Mouse (Mus musculus) bone marrow, adult 2 months (tissue): ENCODE results near the gene Foxf1. TPM values are rescaled to one million over a fixed set of nuclear protein-coding genes. Genes with fewer than 3 reads are reported as not detected.

Source experiments
- H3K27ac ChIP-seq: fragments of 200-500 bp; 2 replicates; pipeline ENCODE4 v1.5.1; 2012; ENCODE audit warnings: low read depth, mild to moderate bottlenecking, control low read depth, inconsistent platforms, low read length; ENCODE audit not compliant: control insufficient read depth, poor library complexity, insufficient read depth
- H3K4me1 ChIP-seq: fragments of 200-500 bp; 2 replicates; pipeline ENCODE4 v1.6.1; 2011; ENCODE audit warnings: low read length; ENCODE audit not compliant: control insufficient read depth, insufficient read depth
- H3K4me3 ChIP-seq: fragments of 200-500 bp; replicated peaks from 2 replicates; pipeline ENCODE3; 2011; ENCODE audit warnings: mild to moderate bottlenecking, low read depth, low read length, control low read depth; ENCODE audit not compliant: control insufficient read depth
- CTCF ChIP-seq: fragments of 200-500 bp; IDR thresholded peaks from 2 replicates; pipeline ENCODE4 v1.5.1; 2011; ENCODE audit warnings: low read length, control low read depth; ENCODE audit not compliant: control insufficient read depth, insufficient read depth
- POLR2A ChIP-seq: fragments of 200-500 bp; IDR thresholded peaks from 2 replicates; pipeline ENCODE4 v1.6.1; 2011; ENCODE audit warnings: low read depth, mild to moderate bottlenecking, control low read depth, low read length, borderline replicate concordance; ENCODE audit not compliant: control insufficient read depth
- WGBS: fragments of 180-500 bp; shearing (Covaris S2); methylation state at CpG from one replicate; pipeline ENCODE4 v1.1.7; 2018; 5-methylcytosine and 5-hydroxymethylcytosine counted together
- polyA plus RNA-seq: library from polyadenylated mRNA; stranded (reverse); fragments of >200 nt; gene quantifications from 2 replicates; pipeline ENCODE4 v1.2.4, GENCODE M21; 2011; ENCODE audit warnings: low replicate concordance; ENCODE audit not compliant: missing spikeins, insufficient read depth, insufficient read length

Foxf1 gene
- polyA plus RNA-seq, 1 experiment = not detected

DNA sequence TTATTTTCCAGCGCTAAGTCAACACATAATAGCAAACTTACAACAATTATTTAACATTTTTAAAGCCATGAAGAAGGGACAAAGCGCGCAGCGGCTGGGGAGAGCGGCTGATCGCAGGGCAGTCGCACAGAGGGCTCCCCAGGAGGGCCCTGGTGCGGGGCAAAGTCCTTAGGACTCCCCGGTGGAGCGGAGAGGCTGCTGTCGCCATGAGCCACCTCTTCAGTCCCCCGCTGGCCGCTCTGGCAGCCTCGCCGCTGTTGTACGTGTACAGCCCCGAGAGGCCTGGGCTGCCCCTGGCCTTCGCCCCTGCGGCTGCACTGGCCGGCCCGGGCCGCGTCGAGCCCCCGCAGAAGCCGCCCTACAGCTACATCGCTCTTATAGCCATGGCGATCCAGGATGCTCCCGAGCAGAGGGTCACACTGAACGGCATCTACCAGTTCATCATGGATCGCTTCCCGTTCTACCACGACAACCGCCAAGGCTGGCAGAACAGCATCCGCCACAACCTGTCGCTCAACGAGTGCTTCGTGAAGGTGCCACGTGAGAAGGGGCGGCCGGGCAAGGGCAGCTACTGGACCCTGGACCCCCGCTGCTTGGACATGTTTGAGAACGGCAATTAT is 43.7 kb downstream of the Foxf1 start, which contains the start of gene Foxl1:
Foxl1 (plus strand) TSS at position 185 of the 620 bp plus-strand sequence.
- peak within 1 kb of the TSS; percentile 33; the same call in 1 of the 2 replicates for H3K27ac ChIP-seq
- 7% methylated on average over 43 of the region's 43 CpGs for WGBS
- H3K4me3 ChIP-seq = no peak within 1 kb of the TSS
- no peaks in the 10 kb centered on the region for H3K4me1 ChIP-seq
- no peak for TF ChIP-seq CTCF
- TF ChIP-seq POLR2A = no peak

DNA sequence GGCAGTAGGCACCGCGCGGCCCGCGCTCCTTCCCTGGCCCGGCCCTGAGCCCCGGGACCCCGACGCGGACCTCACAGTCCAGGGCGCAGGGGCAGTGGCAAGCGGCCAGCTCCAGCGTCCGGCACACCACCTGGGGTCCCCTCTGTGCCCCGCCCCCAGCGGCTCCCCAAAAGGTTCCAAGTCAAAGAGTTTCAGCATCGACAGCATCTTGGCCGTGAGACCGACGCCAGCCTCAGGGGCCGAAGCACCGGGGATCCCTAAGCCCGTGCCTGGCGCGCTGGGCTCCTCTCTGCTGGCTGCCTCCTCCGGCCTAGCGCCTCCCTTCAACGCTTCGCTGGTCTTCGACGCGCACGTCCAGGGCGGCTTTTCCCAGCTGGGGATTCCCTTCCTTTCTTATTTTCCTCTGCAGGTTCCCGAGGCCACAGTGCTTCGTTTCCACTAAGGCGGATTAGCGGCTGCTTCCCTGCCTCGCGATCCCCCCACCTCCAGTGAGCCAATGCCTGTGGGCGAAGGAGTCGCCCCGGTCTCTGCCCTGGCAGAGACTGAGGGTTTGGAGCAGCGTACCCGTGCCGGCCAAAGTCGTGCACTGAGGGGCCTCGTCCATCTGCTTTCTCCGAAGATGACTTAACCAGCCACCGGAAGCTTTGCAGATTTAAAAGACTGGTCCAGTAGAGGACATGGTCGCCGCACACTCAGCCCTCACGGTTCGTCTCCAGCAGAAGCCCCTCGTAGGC is 44.5 kb downstream of the Foxf1 start:
- no peak overlapping the region for H3K4me3 ChIP-seq
- no peak overlapping the region; the same call in 1 of the 2 replicates for H3K27ac ChIP-seq
- H3K4me1 ChIP-seq = no peaks in the 10 kb centered on the region
- no peak for TF ChIP-seq POLR2A
- no peak for TF ChIP-seq CTCF
- 8% methylated on average over 55 of the region's 55 CpGs for WGBS

DNA sequence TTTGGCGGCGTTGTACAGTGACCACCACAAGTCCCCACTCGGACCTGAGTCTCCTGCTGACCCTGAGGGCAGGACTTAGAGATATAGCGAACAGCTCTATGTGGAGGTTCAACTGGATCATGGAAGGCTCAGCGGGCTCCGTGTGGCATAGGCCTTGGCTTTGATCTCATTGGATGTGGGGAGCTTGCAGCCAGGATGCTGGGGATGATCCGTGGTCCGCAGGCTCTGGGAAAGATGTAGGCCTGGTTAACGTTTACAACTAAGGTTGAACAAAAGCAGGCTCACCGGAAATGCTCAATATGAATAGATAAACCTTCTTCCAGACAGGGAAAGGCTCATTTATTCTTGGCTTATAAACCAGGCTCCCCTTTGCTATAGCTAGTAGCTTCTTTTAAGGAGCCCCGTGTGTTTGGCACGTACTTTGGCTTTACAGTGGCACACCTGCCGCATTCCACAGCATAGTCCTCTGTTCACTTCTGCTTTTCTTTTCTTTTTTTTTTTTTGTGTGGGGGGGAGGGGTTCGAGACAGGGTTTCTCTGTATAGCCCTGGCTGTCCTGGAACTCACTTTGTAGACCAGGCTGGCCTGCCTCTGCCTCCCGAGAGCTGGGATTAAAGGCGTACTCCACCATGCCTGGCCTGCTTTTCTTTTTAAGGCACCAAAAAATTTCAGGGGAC is 45.2 kb downstream of the Foxf1 start:
- WGBS = 26% methylated on average over 16 of the region's 16 CpGs
- H3K27ac ChIP-seq = no peak overlapping the region
- TF ChIP-seq CTCF (no peak), POLR2A (no peak)
- H3K4me1 ChIP-seq = no peaks in the 10 kb centered on the region
- no peak overlapping the region for H3K4me3 ChIP-seq

DNA sequence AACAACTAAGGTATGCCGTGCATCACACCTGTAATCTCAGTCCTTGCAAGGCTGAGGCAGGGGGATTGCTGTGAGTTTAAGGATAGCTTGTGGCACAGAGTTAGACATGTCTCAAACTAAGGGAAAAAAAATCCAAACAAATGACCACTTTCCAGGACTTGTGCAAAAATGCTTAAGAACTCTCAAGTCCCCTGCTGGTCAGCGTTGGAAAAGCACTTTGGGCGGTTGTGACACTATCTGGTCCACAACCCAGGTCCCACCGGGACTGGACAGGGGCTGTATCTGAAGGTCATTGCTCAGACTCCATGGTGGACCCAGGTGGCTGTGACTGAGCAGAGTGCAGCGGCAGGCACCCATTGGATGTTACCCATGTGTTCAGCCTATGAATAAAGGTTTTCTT is 46.3 kb downstream of the Foxf1 start:
- TF ChIP-seq CTCF = no peak
- TF ChIP-seq POLR2A = no peak
- Histone ChIP-seq H3K4me1 (no peaks in the 10 kb centered on the region), H3K27ac (no peak overlapping the region), H3K4me3 (no peak overlapping the region)
- whole genome bisulfite sequencing = 35% methylated on average over 5 of the region's 5 CpGs

DNA sequence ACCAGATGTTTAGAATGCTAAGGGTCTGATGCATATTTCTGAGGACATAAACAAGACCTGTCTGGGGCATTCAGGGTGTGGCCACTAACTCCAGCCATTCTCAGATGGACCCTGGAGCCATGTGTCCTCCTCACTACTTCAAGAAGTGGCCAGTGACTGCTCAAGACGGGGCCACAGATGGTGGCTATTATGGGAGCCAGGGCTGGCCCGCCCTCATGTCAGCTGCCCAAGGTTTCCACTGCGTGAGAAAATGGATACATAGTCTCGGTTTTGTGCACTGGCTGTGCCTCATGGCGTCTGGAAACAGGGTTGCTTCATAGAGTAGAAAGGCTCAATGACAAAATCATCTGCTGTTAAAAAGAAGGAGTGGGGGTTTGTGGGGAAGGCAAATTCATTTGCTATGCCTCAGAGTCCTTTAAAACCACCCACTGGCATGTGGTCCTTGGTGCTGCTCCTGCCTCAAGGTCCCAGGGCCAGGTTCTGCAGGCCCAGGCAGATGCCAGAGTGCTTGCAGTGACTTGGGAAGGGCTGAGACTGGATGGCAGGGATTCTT is 48.9 kb downstream of the Foxf1 start:
- H3K4me1 ChIP-seq = no peaks in the 10 kb centered on the region
- 64% methylated on average over 5 of the region's 5 CpGs for WGBS
- H3K4me3 ChIP-seq = no peak overlapping the region
- TF ChIP-seq POLR2A = no peak
- no peak overlapping the region for H3K27ac ChIP-seq

DNA sequence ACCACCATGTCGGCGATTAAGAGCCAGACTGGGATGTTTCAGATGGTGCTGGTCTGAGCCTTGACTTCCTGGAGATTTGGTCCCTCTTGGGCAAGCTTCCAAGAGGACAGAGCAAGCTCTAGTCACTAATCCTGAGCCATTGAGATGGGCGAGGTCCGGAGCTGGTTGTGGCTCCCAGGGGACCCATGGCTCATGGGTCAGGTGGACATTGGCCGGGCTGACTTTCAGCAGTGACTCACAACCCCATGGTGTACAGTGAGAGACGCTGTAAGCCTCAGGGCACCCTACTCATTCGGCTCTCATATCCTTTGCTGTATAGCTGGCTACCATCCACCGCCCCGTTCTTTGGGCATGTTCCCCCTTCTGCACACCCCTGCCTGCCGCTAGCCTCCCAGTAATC is 49.9 kb downstream of the Foxf1 start:
- no peak for TF ChIP-seq POLR2A
- TF ChIP-seq CTCF = no peak
- 85% methylated on average over 10 of the region's 10 CpGs for WGBS
- Histone ChIP-seq H3K27ac (no peak overlapping the region), H3K4me3 (no peak overlapping the region), H3K4me1 (no peaks in the 10 kb centered on the region)

DNA sequence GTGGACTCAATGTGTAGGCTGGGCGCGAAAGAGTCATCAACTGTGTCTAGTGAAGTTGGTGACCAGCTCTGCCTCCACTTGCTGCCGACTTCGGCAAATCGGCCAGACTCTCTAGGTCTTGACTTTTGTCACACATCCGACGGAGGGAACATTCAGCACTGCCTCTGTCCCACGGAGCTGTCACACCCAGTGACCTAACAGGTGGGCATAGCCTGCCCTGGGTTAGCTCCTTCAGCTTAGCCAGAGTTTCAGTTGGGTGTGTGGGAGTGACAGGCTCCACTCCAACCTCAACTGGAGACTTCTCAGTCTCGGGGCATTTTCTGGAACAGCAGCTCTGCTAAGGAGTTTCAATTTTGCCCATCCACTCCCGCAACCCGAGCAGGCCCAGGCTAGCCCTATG is 50.3 kb downstream of the Foxf1 start:
- Histone ChIP-seq H3K4me1 (no peaks in the 10 kb centered on the region), H3K27ac (no peak overlapping the region), H3K4me3 (no peak overlapping the region)
- 75% methylated on average over 11 of the region's 11 CpGs for WGBS
- no peak for TF ChIP-seq CTCF
- TF ChIP-seq POLR2A = no peak

DNA sequence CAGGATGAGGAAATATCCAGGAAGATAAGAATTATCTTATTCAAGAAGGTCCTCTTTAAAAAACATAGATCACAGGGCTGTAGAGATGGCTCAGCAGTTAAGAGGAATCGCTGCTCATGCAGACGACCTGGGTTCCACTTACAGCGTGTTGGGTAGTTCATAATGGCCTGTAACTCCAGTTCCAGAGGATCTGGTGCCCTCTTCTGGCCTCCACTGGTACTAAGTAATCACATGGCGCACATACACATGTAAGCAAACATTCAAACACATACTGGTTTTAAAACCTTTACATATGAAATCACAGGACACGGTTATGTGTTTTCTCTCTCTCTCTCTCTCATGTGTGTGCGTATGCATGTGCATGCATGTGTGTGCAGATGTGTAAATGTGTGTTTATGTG is 52.7 kb downstream of the Foxf1 start:
- H3K4me1 ChIP-seq = no peaks in the 10 kb centered on the region
- WGBS = 83% methylated on average over 6 of the region's 6 CpGs
- no peak overlapping the region for H3K4me3 ChIP-seq
- no peak for TF ChIP-seq POLR2A
- H3K27ac ChIP-seq = no peak overlapping the region

Other genes with a start within 250 kb of the Foxf1 start
- gene Mthfsd, start 24.0 kb downstream of the Foxf1 start, polyA plus RNA-seq = 8.3 and 13.1 TPM in 2 replicates
- not detected in 2 replicates for gene Foxc2, start 31.8 kb downstream of the Foxf1 start, polyA plus RNA-seq
- gene Foxl1, start 43.6 kb downstream of the Foxf1 start, polyA plus RNA-seq = 0.55 TPM in 1 of 2 replicates, not detected in the other